Mouse (Mus musculus): ENCODE results near the gene Ugt1a7c. TPM values are rescaled to one million over a fixed set of nuclear protein-coding genes. Genes with fewer than 3 reads are reported as not detected.
"Not testable (repeated sequence)": the region's sequence is repeated elsewhere in the genome, so short reads cannot be mapped to it uniquely, and the experiment has no call there.

Gene Ugt1a7c
- polyA plus RNA-seq, 1 experiment from 2014 or later: 3.0 TPM

GRCm38 (mm10) chr1:88125827-88126360, 31.0 kb downstream of the Ugt1a7c start:
- H3K4me2 ChIP-seq (replicated peaks; ENCODE audit: low read depth, low read length); H3K36me3 ChIP-seq (ENCODE audit: control insufficient read depth, insufficient read depth, low read length); ATAC-seq (ENCODE audit: insufficient number of reproducible peaks, insufficient read depth, low FRiP score, low read depth); H3K4me3 ChIP-seq (ENCODE audit: low read depth, low read length); H3K4me1 ChIP-seq (ENCODE audit: control insufficient read depth, insufficient read depth, low read length); H3K27ac ChIP-seq (ENCODE audit: low read length); H3K9me3 ChIP-seq (ENCODE audit: control insufficient read depth, low read depth, low read length); H3K27me3 ChIP-seq (ENCODE audit: control insufficient read depth, insufficient read depth, low read length); H3K9ac ChIP-seq (replicated peaks; ENCODE audit: low read depth, low read length): not testable (repeated sequence)
- 74% methylated on average over 4 of the region's 4 CpGs for WGBS

- H3K36me3 ChIP-seq (ENCODE audit: control insufficient read depth, insufficient read depth, low read length); H3K4me3 ChIP-seq (ENCODE audit: low read depth, low read length); H3K4me2 ChIP-seq (replicated peaks; ENCODE audit: low read depth, low read length); H3K4me1 ChIP-seq (ENCODE audit: control insufficient read depth, insufficient read depth, low read length); H3K27me3 ChIP-seq (ENCODE audit: control insufficient read depth, insufficient read depth, low read length); H3K9me3 ChIP-seq (ENCODE audit: control insufficient read depth, low read depth, low read length); ATAC-seq (ENCODE audit: insufficient number of reproducible peaks, insufficient read depth, low FRiP score, low read depth); H3K27ac ChIP-seq (ENCODE audit: low read length); H3K9ac ChIP-seq (replicated peaks; ENCODE audit: low read depth, low read length): not testable (repeated sequence)
- 82% methylated on average over 2 of the region's 2 CpGs for WGBS
These were observed 34.2 kb downstream of the Ugt1a7c start for GRCm38 (mm10) chr1:88129091-88129490.

GRCm38 (mm10) chr1:88130223-88130622, 35.4 kb downstream of the Ugt1a7c start:
- H3K9ac ChIP-seq (replicated peaks; ENCODE audit: low read depth, low read length); H3K36me3 ChIP-seq (ENCODE audit: control insufficient read depth, insufficient read depth, low read length); H3K27me3 ChIP-seq (ENCODE audit: control insufficient read depth, insufficient read depth, low read length); ATAC-seq (ENCODE audit: insufficient number of reproducible peaks, insufficient read depth, low FRiP score, low read depth); H3K9me3 ChIP-seq (ENCODE audit: control insufficient read depth, low read depth, low read length); H3K4me2 ChIP-seq (replicated peaks; ENCODE audit: low read depth, low read length); H3K4me1 ChIP-seq (ENCODE audit: control insufficient read depth, insufficient read depth, low read length); H3K27ac ChIP-seq (ENCODE audit: low read length); H3K4me3 ChIP-seq (ENCODE audit: low read depth, low read length): not testable (repeated sequence)
- 81% methylated on average over 1 of the region's 1 CpGs for WGBS

- Histone ChIP-seq H3K27me3 (ENCODE audit: control insufficient read depth, insufficient read depth, low read length) (no peaks in the 10 kb centered on the region), H3K4me3 (ENCODE audit: low read depth, low read length) (no peak overlapping the region), H3K27ac (ENCODE audit: low read length) (peak overlapping the region; percentile 34), H3K36me3 (ENCODE audit: control insufficient read depth, insufficient read depth, low read length) (no peaks in the 10 kb centered on the region), H3K4me1 (ENCODE audit: control insufficient read depth, insufficient read depth, low read length) (peaks cover 2% of the 10 kb centered on the region; the same call in 1 of the 2 replicates), H3K4me2 (replicated peaks; ENCODE audit: low read depth, low read length) (no peak overlapping the region), H3K9me3 (ENCODE audit: control insufficient read depth, low read depth, low read length) (no peaks in the 10 kb centered on the region), H3K9ac (replicated peaks; ENCODE audit: low read depth, low read length) (no peak overlapping the region)
- 0 out of 2 replicates have a peak, but pooled peaks have one; percentile 43 for ATAC-seq (ENCODE audit: insufficient number of reproducible peaks, insufficient read depth, low FRiP score, low read depth)
- WGBS: 61% methylated on average over 3 of the region's 3 CpGs
These were observed 39.1 kb downstream of the Ugt1a7c start for GRCm38 (mm10) chr1:88133908-88134456.

GRCm38 (mm10) chr1:88134457-88135011, 39.7 kb downstream of the Ugt1a7c start, which contains the start of gene Ugt1a6a:
Gene Ugt1a6a, plus strand, starts transcription at chr1:88134809.
- peak within 1 kb of the TSS; percentile 34 for H3K27ac ChIP-seq (ENCODE audit: low read length)
- ATAC-seq (ENCODE audit: insufficient number of reproducible peaks, insufficient read depth, low FRiP score, low read depth): peak; percentile 74; the same call in 1 of the 2 replicates
- not testable (repeated sequence) for H3K4me1 ChIP-seq (ENCODE audit: control insufficient read depth, insufficient read depth, low read length); H3K36me3 ChIP-seq (ENCODE audit: control insufficient read depth, insufficient read depth, low read length); H3K9ac ChIP-seq (replicated peaks; ENCODE audit: low read depth, low read length); H3K27me3 ChIP-seq (ENCODE audit: control insufficient read depth, insufficient read depth, low read length); H3K4me3 ChIP-seq (ENCODE audit: low read depth, low read length); H3K9me3 ChIP-seq (ENCODE audit: control insufficient read depth, low read depth, low read length)
- WGBS: 40% methylated on average over 5 of the region's 5 CpGs
- H3K4me2 ChIP-seq (replicated peaks; ENCODE audit: low read depth, low read length): 0 out of 2 replicates have a peak within 1 kb of the TSS, but pooled peaks have one; percentile 12

GRCm38 (mm10) chr1:88135229-88135904, 40.5 kb downstream of the Ugt1a7c start:
- not testable (repeated sequence) for H3K9me3 ChIP-seq (ENCODE audit: control insufficient read depth, low read depth, low read length); H3K9ac ChIP-seq (replicated peaks; ENCODE audit: low read depth, low read length); H3K4me3 ChIP-seq (ENCODE audit: low read depth, low read length); H3K27ac ChIP-seq (ENCODE audit: low read length); H3K36me3 ChIP-seq (ENCODE audit: control insufficient read depth, insufficient read depth, low read length); H3K4me1 ChIP-seq (ENCODE audit: control insufficient read depth, insufficient read depth, low read length); H3K27me3 ChIP-seq (ENCODE audit: control insufficient read depth, insufficient read depth, low read length)
- ATAC-seq (ENCODE audit: insufficient number of reproducible peaks, insufficient read depth, low FRiP score, low read depth): peak; percentile 51
- H3K4me2 ChIP-seq (replicated peaks; ENCODE audit: low read depth, low read length): 0 out of 2 replicates have a peak overlapping the region, but pooled peaks have one; percentile 12
- 91% methylated on average over 5 of the region's 6 CpGs for WGBS

- H3K9me3 ChIP-seq (ENCODE audit: control insufficient read depth, low read depth, low read length): no peaks in the 10 kb centered on the region
- WGBS: 69% methylated on average over 2 of the region's 2 CpGs
- ATAC-seq (ENCODE audit: insufficient number of reproducible peaks, insufficient read depth, low FRiP score, low read depth): no peak
- H3K27ac ChIP-seq (ENCODE audit: low read length): no peak overlapping the region
- H3K4me1 ChIP-seq (ENCODE audit: control insufficient read depth, insufficient read depth, low read length): peaks cover 2% of the 10 kb centered on the region; the same call in 1 of the 2 replicates
- H3K4me2 ChIP-seq (replicated peaks; ENCODE audit: low read depth, low read length): no peak overlapping the region
- H3K36me3 ChIP-seq (ENCODE audit: control insufficient read depth, insufficient read depth, low read length): no peaks in the 10 kb centered on the region
- no peak overlapping the region for H3K4me3 ChIP-seq (ENCODE audit: low read depth, low read length)
- H3K27me3 ChIP-seq (ENCODE audit: control insufficient read depth, insufficient read depth, low read length): no peaks in the 10 kb centered on the region
- no peak overlapping the region for H3K9ac ChIP-seq (replicated peaks; ENCODE audit: low read depth, low read length)
These were observed 41.8 kb downstream of the Ugt1a7c start for GRCm38 (mm10) chr1:88136646-88137045.

- H3K4me3 ChIP-seq (ENCODE audit: low read depth, low read length): no peak overlapping the region
- H3K27me3 ChIP-seq (ENCODE audit: control insufficient read depth, insufficient read depth, low read length): no peaks in the 10 kb centered on the region
- 84% methylated on average over 3 of the region's 3 CpGs for WGBS
These were observed 42.4 kb downstream of the Ugt1a7c start for GRCm38 (mm10) chr1:88137264-88137663.

More at GRCm38 (mm10) chr1:88137264-88137663, 42.4 kb downstream of the Ugt1a7c start:
- no peaks in the 10 kb centered on the region for H3K9me3 ChIP-seq (ENCODE audit: control insufficient read depth, low read depth, low read length)
- H3K36me3 ChIP-seq (ENCODE audit: control insufficient read depth, insufficient read depth, low read length): no peaks in the 10 kb centered on the region
- ATAC-seq (ENCODE audit: insufficient number of reproducible peaks, insufficient read depth, low FRiP score, low read depth): no peak
- no peak overlapping the region for H3K9ac ChIP-seq (replicated peaks; ENCODE audit: low read depth, low read length)
- H3K27ac ChIP-seq (ENCODE audit: low read length): no peak overlapping the region
- H3K4me2 ChIP-seq (replicated peaks; ENCODE audit: low read depth, low read length): no peak overlapping the region
- H3K4me1 ChIP-seq (ENCODE audit: control insufficient read depth, insufficient read depth, low read length): peaks cover 2% of the 10 kb centered on the region; the same call in 1 of the 2 replicates

Measured in stomach, embryonic 14.5 days (tissue).